Mouse (Mus musculus): ENCODE results near the gene Iqgap2. TPM values are rescaled to one million over a fixed set of nuclear protein-coding genes. Genes with fewer than 3 reads are reported as not detected.

Gene Iqgap2
- polyA plus RNA-seq, 1 experiment from 2014 or later: 10.5 TPM

GRCm38 (mm10) chr13:95843411-95844026, 48.2 kb downstream of the Iqgap2 start:
- no peaks in the 10 kb centered on the region for H3K27me3 ChIP-seq (ENCODE audit: insufficient read depth, poor library complexity, severe bottlenecking)
- no peaks in the 10 kb centered on the region for H3K9me3 ChIP-seq
- H3K4me1 ChIP-seq (replicated peaks): no peaks in the 10 kb centered on the region
- H3K4me3 ChIP-seq: no peak overlapping the region
- no peaks in the 10 kb centered on the region for H3K36me3 ChIP-seq
- 94% methylated on average over 10 of the region's 10 CpGs for WGBS
- no peak for DNase-seq (ENCODE audit: low spot score)
- no peak overlapping the region for H3K27ac ChIP-seq

- H3K9me3 ChIP-seq: no peaks in the 10 kb centered on the region
- 89% methylated on average over 7 of the region's 7 CpGs for WGBS
These were observed 48.9 kb downstream of the Iqgap2 start for GRCm38 (mm10) chr13:95842803-95843202.

DNA sequence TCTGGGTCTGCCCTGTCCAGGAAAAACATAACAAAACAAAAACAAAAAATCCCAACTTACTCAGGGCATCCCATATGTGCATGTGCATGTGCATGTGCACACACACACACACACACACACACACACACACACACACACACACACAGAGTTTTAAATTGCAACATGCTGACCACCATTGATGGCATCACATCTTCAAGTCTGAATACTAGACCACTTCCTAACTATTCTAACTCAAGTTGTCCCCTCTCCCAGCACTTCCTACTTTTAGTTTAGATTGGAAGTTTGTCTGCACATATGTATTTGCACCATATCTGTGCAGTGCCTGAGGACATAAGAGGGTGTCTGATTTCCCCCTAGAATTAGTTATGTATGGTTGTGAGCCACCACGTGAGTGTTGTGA, 49.8 kb downstream of the Iqgap2 start:
- H3K4me1 ChIP-seq (replicated peaks): no peaks in the 10 kb centered on the region
- no peaks in the 10 kb centered on the region; the same call in 1 of the 2 replicates for H3K36me3 ChIP-seq
- no peak overlapping the region for H3K4me3 ChIP-seq
- H3K27ac ChIP-seq: no peak overlapping the region
- DNase-seq (ENCODE audit: low spot score): no peak
- no peaks in the 10 kb centered on the region for H3K9me3 ChIP-seq
- H3K27me3 ChIP-seq (ENCODE audit: insufficient read depth, poor library complexity, severe bottlenecking): no peaks in the 10 kb centered on the region
- 96% methylated on average over 1 of the region's 1 CpGs for WGBS

More at GRCm38 (mm10) chr13:95842803-95843202, 48.9 kb downstream of the Iqgap2 start:
- H3K4me3 ChIP-seq: no peak overlapping the region
- H3K4me1 ChIP-seq (replicated peaks): no peaks in the 10 kb centered on the region
- DNase-seq (ENCODE audit: low spot score): no peak
- H3K36me3 ChIP-seq: no peaks in the 10 kb centered on the region
- H3K27me3 ChIP-seq (ENCODE audit: insufficient read depth, poor library complexity, severe bottlenecking): no peaks in the 10 kb centered on the region
- H3K27ac ChIP-seq: no peak overlapping the region

DNA sequence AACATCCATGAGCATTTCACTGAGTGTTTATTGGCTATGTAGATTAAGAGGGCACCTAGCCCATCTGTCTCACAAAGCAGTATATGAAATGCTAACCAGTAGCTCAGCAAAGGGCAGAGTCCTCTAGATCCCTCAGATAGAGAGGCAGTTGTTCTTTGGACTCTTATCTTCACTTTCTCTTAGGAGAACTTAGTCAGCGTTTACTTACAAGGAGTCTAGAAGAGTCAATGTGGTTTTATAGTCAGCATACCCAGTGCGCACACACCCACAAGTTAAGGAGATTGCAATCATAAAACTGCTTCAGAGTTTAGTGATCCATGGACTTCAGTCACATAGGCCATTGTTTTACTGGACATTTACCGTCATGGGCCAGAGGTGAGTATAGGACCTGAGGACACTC, 54.8 kb downstream of the Iqgap2 start:
- Histone ChIP-seq H3K9me3 (no peaks in the 10 kb centered on the region), H3K4me1 (replicated peaks) (peaks cover 16% of the 10 kb centered on the region), H3K4me3 (no peak overlapping the region), H3K36me3 (peaks cover 21% of the 10 kb centered on the region), H3K27me3 (ENCODE audit: insufficient read depth, poor library complexity, severe bottlenecking) (no peaks in the 10 kb centered on the region), H3K27ac (no peak overlapping the region)
- no peak for DNase-seq (ENCODE audit: low spot score)
- WGBS: 94% methylated on average over 3 of the region's 3 CpGs

DNA sequence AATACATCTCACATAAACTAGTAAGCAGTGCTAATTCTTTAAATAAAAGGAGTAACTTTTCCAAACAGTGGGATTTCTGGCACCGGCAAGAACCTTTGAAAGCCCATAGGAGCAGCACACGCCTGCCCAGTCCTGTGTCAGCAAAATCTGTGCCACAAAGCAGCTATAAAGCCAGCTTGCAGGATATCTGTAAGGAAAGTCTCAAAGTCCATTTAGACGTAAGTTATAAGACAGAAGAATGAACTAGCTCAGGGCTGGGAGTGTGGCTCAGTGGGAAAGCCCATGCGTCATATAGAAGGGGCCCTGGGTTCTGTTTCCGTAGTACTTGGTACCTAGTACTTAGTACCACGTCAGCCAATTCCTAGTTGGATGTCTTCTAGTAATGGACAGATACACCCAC, 58.2 kb downstream of the Iqgap2 start:
- no peak for DNase-seq (ENCODE audit: low spot score)
- no peak overlapping the region for H3K27ac ChIP-seq
- 91% methylated on average over 6 of the region's 6 CpGs for WGBS

GRCm38 (mm10) chr13:95832712-95833111, 59.0 kb downstream of the Iqgap2 start:
- Histone ChIP-seq H3K27me3 (ENCODE audit: insufficient read depth, poor library complexity, severe bottlenecking) (no peaks in the 10 kb centered on the region), H3K27ac (no peak overlapping the region), H3K9me3 (no peaks in the 10 kb centered on the region), H3K36me3 (peaks cover 21% of the 10 kb centered on the region), H3K4me3 (no peak overlapping the region), H3K4me1 (replicated peaks) (peaks cover 18% of the 10 kb centered on the region)
- 35% methylated on average over 3 of the region's 3 CpGs for WGBS
- DNase-seq (ENCODE audit: low spot score): no peak

More for the DNA sequence above, 58.2 kb downstream of the Iqgap2 start:
- Histone ChIP-seq H3K36me3 (peaks cover 21% of the 10 kb centered on the region), H3K4me3 (no peak overlapping the region), H3K9me3 (no peaks in the 10 kb centered on the region), H3K27me3 (ENCODE audit: insufficient read depth, poor library complexity, severe bottlenecking) (no peaks in the 10 kb centered on the region), H3K4me1 (replicated peaks) (peaks cover 18% of the 10 kb centered on the region)

DNA sequence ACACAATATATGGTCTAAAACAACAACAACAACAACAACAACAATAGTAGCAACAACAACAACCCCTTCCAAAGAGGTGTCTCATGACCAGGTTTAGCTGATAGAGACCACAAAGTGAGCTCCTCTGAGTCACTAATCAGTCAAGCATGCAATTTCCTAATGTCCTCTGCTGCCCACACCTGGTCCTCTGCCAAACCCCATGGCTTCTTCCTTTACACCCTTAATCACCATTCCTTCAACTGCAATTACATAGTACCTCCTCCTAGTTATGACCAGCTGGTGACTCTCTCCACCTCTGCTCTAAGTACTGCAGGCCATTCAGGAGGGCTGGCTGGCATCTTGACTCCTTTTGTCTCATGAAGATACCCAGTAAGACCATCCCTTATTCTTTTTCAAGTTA, 60.0 kb downstream of the Iqgap2 start:
- Histone ChIP-seq H3K36me3 (peaks cover 20% of the 10 kb centered on the region), H3K9me3 (no peaks in the 10 kb centered on the region), H3K27ac (no peak overlapping the region), H3K27me3 (ENCODE audit: insufficient read depth, poor library complexity, severe bottlenecking) (no peaks in the 10 kb centered on the region), H3K4me3 (no peak overlapping the region), H3K4me1 (replicated peaks) (peaks cover 18% of the 10 kb centered on the region)
- DNase-seq (ENCODE audit: low spot score): no peak

DNA sequence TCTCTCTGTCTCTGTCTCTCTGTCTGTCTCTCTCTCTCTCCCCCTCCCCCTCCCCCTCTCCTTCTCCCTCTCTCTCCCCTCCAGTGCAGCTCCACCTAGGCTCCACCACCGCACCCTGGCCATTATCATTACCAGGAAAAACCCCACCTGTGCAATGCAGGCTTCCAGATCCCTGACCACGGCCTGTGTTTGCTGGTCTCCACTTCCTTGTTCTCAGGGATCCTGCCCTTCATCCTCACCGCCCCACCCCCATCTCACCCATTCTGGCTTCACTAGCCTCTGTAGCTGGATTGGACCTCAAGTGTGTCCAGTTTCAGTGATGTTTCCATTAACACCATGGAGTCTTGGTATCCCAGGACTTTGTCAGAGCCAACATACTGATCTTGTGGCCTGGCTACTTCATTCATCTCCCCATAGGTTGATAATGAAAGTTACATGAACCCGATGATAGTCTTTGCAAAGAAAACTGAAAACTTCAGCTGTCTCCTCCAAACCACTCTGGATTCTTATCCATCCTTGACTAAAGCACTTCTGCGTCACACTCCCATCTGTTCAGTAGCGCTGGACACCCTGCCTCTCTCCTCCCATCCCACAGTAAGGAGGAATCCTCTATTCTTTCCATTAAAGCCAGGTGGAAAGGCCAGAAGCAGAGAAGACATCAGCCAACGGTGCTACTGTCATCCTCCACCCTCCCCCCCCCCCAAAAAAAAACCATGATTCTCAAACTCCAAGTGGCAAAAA, 62.1 kb downstream of the Iqgap2 start:
- no peak overlapping the region for H3K4me3 ChIP-seq
- no peak overlapping the region for H3K27ac ChIP-seq
- DNase-seq (ENCODE audit: low spot score): no peak
- 91% methylated on average over 7 of the region's 7 CpGs for WGBS
- peaks cover 3% of the 10 kb centered on the region; the same call in 1 of the 2 replicates for H3K9me3 ChIP-seq
- peaks cover 18% of the 10 kb centered on the region for H3K4me1 ChIP-seq (replicated peaks)
- peaks cover 11% of the 10 kb centered on the region for H3K36me3 ChIP-seq
- H3K27me3 ChIP-seq (ENCODE audit: insufficient read depth, poor library complexity, severe bottlenecking): no peaks in the 10 kb centered on the region

DNA sequence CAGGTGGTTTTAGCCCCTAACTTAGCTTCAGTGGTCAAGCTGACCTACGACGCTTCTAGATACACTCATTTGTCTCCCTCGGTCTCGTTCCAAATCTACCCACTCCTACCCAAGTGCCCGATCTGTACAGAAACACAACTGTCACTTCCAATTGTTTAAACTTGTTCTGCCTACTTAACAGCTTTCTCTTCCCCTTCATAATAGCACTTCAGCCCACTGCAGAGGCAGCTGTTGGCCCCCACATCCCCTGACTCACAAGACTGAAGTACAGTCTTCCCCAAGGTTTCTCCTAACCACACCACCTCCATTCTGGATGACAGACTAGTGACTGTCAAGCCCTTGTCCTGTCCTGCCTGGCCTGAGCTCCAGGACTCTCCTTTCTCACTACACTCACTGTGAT, 63.1 kb downstream of the Iqgap2 start:
- 92% methylated on average over 5 of the region's 5 CpGs for WGBS
- Histone ChIP-seq H3K27me3 (ENCODE audit: insufficient read depth, poor library complexity, severe bottlenecking) (no peaks in the 10 kb centered on the region), H3K4me1 (replicated peaks) (peaks cover 18% of the 10 kb centered on the region), H3K36me3 (0 out of 2 replicates have a peak, but pooled peaks cover 5% of the 10 kb centered on the region), H3K27ac (no peak overlapping the region), H3K4me3 (no peak overlapping the region), H3K9me3 (peaks cover 3% of the 10 kb centered on the region; the same call in 1 of the 2 replicates)
- no peak for DNase-seq (ENCODE audit: low spot score)

GRCm38 (mm10) chr13:95826178-95826577, 65.5 kb downstream of the Iqgap2 start:
- Histone ChIP-seq H3K27me3 (ENCODE audit: insufficient read depth, poor library complexity, severe bottlenecking) (no peaks in the 10 kb centered on the region), H3K27ac (no peak overlapping the region), H3K36me3 (0 out of 2 replicates have a peak, but pooled peaks cover 5% of the 10 kb centered on the region), H3K4me3 (no peak overlapping the region), H3K4me1 (replicated peaks) (no peaks in the 10 kb centered on the region), H3K9me3 (peaks cover 3% of the 10 kb centered on the region; the same call in 1 of the 2 replicates)
- 91% methylated on average over 6 of the region's 6 CpGs for WGBS
- no peak for DNase-seq (ENCODE audit: low spot score)

- H3K4me3 ChIP-seq: no peak overlapping the region
- H3K27me3 ChIP-seq (ENCODE audit: insufficient read depth, poor library complexity, severe bottlenecking): no peaks in the 10 kb centered on the region
- DNase-seq (ENCODE audit: low spot score): no peak
- peaks cover 3% of the 10 kb centered on the region; the same call in 1 of the 2 replicates for H3K9me3 ChIP-seq
- peaks cover 4% of the 10 kb centered on the region; the same call in 1 of the 2 replicates for H3K4me1 ChIP-seq (replicated peaks)
- 90% methylated on average over 6 of the region's 6 CpGs for WGBS
- H3K27ac ChIP-seq: no peak overlapping the region
- H3K36me3 ChIP-seq: 0 out of 2 replicates have a peak, but pooled peaks cover 5% of the 10 kb centered on the region
These were observed 68.8 kb downstream of the Iqgap2 start for GRCm38 (mm10) chr13:95822918-95823317.

DNA sequence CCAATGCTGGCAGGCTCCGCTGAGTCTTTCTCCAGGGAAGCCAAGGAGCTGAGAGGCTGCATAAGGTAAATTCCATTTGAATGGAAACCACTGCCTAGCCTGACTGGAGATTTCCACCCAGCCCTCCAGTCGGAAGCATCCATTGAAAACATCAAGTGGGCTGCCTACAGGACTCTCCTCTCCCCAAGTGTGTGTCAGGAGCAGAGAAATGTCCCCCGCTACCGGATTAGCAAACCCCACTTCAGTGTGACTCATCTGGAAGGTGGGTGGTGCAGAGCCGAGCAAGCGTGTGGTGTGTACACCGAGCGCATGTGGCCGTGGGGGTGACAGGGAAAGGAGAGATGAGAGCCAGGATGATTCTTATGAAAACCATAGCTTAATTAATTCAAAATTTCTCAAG, 71.7 kb downstream of the Iqgap2 start:
- Histone ChIP-seq H3K4me1 (replicated peaks) (peaks cover 10% of the 10 kb centered on the region; the same call in 1 of the 2 replicates), H3K4me3 (no peak overlapping the region), H3K9me3 (peaks cover 3% of the 10 kb centered on the region; the same call in 1 of the 2 replicates), H3K36me3 (0 out of 2 replicates have a peak, but pooled peaks cover 4% of the 10 kb centered on the region), H3K27ac (no peak overlapping the region), H3K27me3 (ENCODE audit: insufficient read depth, poor library complexity, severe bottlenecking) (no peaks in the 10 kb centered on the region)
- DNase-seq (ENCODE audit: low spot score): no peak
- WGBS: 89% methylated on average over 9 of the region's 9 CpGs

DNA sequence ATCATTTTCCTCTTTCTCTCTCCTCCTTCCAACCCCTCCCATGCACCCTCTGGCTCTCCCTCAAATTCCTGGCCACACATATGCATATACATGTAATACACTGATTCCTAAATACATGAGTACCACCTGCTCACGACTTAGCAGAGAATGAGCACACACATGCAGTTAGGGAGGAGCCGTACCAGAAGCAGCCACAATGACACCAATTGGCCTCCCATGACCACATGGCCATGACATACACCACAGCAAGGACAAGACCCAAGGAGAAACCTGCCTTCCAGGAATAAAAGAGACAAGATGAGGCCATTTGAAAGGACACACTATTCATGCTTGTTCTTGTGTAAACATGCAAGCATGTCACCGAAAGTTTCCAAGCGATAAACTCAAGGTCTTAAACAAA, 72.8 kb downstream of the Iqgap2 start:
- H3K4me3 ChIP-seq: no peak overlapping the region
- no peaks in the 10 kb centered on the region for H3K9me3 ChIP-seq
- no peaks in the 10 kb centered on the region for H3K27me3 ChIP-seq (ENCODE audit: insufficient read depth, poor library complexity, severe bottlenecking)
- 0 out of 2 replicates have a peak, but pooled peaks cover 3% of the 10 kb centered on the region for H3K36me3 ChIP-seq
- H3K4me1 ChIP-seq (replicated peaks): peaks cover 10% of the 10 kb centered on the region; the same call in 1 of the 2 replicates
- no peak for DNase-seq (ENCODE audit: low spot score)
- WGBS: 93% methylated on average over 4 of the region's 4 CpGs
- H3K27ac ChIP-seq: no peak overlapping the region
